Mouse (Mus musculus) embryonic facial prominence, embryonic 11.5 days (tissue): ENCODE measurements around the gene Mindy1. TPM values are rescaled to one million over a fixed set of nuclear protein-coding genes. Genes with fewer than 3 reads are reported as not detected.

Experiments
- ATAC-seq: fragments of 200-750 bp; cut with Nextera tagmentation; replicated peaks from 2 replicates; pipeline ENCODE4 v1.8.0; 2017; ENCODE audit warnings: low read depth; ENCODE audit not compliant: insufficient number of reproducible peaks, low FRiP score, low TSS enrichment
- DNase-seq: peaks from one replicate; pipeline ENCODE4 v3.0.0-alpha.2; 2015; ENCODE audit warnings: low spot score
- H3K27ac ChIP-seq: fragments of 300-500 bp; sonication (generic); replicated peaks from 2 replicates; pipeline ENCODE4 v1.5.1; 2014; ENCODE audit warnings: mild to moderate bottlenecking, low read depth, low read length, control low read depth
- H3K27me3 ChIP-seq: fragments of 300-500 bp; sonication (generic); 2 replicates; pipeline ENCODE4 v1.6.1; 2014; ENCODE audit warnings: mild to moderate bottlenecking, low read length, moderate library complexity, mixed read lengths; ENCODE audit not compliant: control insufficient read depth, insufficient read depth
- H3K36me3 ChIP-seq: fragments of 300-500 bp; sonication (generic); replicated peaks from 2 replicates; pipeline ENCODE4 v1.6.1; 2014; ENCODE audit warnings: low read depth, mild to moderate bottlenecking, low read length, moderate library complexity, mixed read lengths; ENCODE audit not compliant: control insufficient read depth, insufficient read depth
- H3K4me1 ChIP-seq: fragments of 300-500 bp; sonication (generic); 2 replicates; pipeline ENCODE4 v1.6.1; 2014; ENCODE audit warnings: low read length, mixed read lengths; ENCODE audit not compliant: control insufficient read depth, insufficient read depth
- H3K4me2 ChIP-seq: fragments of 300-500 bp; sonication (generic); 2 replicates; pipeline ENCODE4 v1.6.1; 2014; ENCODE audit warnings: low read depth, mild to moderate bottlenecking, control low read depth, low read length, moderate library complexity
- H3K4me3 ChIP-seq: fragments of 300-500 bp; sonication (generic); 2 replicates; pipeline ENCODE4 v1.5.1; 2014; ENCODE audit warnings: low read depth, low read length, control low read depth
- H3K9ac ChIP-seq: fragments of 300-500 bp; sonication (generic); replicated peaks from 2 replicates; pipeline ENCODE4 v1.6.1; 2014; ENCODE audit warnings: mild to moderate bottlenecking, control low read depth, low read length
- H3K9me3 ChIP-seq: fragments of 300-500 bp; sonication (generic); replicated peaks from 2 replicates; pipeline ENCODE4 v1.6.1; 2016; ENCODE audit warnings: mild to moderate bottlenecking, low read length, inconsistent platforms, mixed read lengths; ENCODE audit not compliant: control insufficient read depth
- WGBS: fragments of 180-500 bp; shearing (Covaris S2); extraction: QIAGEN DNeasy Blood & Tissue Kit; methylation state at CpG from one replicate; pipeline ENCODE4 v1.1.7; 2014; 5-methylcytosine and 5-hydroxymethylcytosine counted together
- polyA plus RNA-seq: library from polyadenylated mRNA; unstranded; fragments of >200 nt; fragmentation: Nextera tagmentation; extraction: Ambion mirVana; gene quantifications from 2 replicates; pipeline ENCODE4 v1.2.1, GENCODE M21; 2014

The Mindy1 gene
- polyA plus RNA-seq, 1 experiment from 2014 or later: 45.7 TPM

DNA sequence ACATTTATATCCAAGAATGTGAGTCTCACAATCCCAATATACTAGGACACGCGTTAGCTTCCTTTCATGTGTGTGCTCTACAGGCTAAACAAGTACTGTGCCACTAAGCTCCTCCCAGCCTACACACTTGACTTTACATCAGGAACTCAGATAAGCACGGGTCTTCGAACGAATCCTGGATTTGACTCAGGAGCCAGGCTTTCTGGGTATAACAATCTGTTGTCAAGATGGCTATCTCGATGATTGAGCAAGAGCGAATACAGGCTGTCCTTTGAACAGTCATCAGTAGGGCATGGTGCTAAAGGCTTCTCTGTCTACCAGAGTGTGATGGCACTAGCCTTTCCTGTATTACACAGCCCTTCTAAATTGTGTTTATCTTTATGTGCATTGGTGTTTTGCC lies 16.9 kb downstream of the Mindy1 start:
- 92% methylated on average over 7 of the region's 7 CpGs for WGBS
- Histone ChIP-seq H3K4me3 (no peak overlapping the region), H3K4me2 (no peak overlapping the region), H3K27ac (no peak overlapping the region), H3K9me3 (no peaks in the 10 kb centered on the region), H3K27me3 (no peaks in the 10 kb centered on the region), H3K4me1 (no peaks in the 10 kb centered on the region), H3K9ac (no peak overlapping the region), H3K36me3 (no peaks in the 10 kb centered on the region; the same call in 1 of the 2 replicates)
- no peak for DNase-seq
- no peak for ATAC-seq

DNA sequence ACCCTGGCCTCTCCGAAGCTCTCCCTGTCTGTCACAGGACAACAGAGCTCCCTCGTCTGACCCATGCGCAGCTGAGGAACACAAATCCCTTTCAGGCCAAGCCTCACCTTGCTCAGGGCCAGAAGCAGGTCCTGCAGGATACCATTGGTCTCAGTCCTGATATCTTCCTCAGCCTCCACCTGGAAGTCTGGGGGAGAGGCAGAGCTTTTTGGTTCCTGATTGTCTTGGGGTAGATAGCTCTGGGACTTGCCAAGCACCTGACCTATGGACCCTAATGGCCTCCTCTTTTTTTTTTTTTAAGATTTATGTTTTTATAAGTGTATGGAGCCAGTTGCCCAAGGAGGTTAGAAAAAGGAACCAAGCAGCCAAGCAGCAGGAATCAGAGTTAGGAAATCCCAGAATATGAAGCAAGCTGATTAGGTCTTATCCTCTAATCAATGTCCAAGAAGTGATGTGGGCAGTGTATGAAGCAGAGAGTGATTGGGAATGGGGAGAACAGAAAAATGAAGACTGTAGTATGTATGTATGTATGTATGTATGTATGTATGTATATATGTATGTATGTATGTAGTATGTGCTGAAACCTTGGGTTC lies 20.2 kb downstream of the Mindy1 start:
- DNase-seq (no peak), ATAC-seq (no peak)

DNA sequence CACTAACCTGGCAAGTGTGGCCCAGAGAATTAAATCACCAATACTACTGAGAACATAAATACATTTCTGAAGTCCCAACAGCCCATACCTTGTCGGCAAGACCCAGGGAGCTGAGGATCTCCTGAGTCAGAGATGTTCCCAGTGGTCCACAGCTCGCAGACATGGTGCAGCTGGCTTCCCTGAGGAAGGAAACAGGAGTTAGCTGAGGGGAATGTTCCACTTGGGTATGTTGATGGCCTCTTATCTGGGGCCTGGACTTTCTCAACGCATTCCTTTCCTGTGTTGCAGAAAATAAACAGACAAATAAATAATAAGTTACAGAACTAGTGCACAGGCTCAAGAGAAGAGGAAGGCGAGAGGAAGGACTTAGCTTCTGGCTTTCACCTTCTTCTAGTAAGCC lies 25.1 kb downstream of the Mindy1 start:
- WGBS: 87% methylated on average over 4 of the region's 4 CpGs

More for the DNA sequence above, 20.2 kb downstream of the Mindy1 start:
- no peaks in the 10 kb centered on the region for H3K4me1 ChIP-seq
- H3K9ac ChIP-seq: no peak overlapping the region
- H3K27me3 ChIP-seq: no peaks in the 10 kb centered on the region
- no peaks in the 10 kb centered on the region for H3K36me3 ChIP-seq
- H3K4me3 ChIP-seq: no peak overlapping the region
- H3K9me3 ChIP-seq: no peaks in the 10 kb centered on the region
- H3K27ac ChIP-seq: no peak overlapping the region
- WGBS: 82% methylated on average over 3 of the region's 3 CpGs
- no peak overlapping the region for H3K4me2 ChIP-seq

DNA sequence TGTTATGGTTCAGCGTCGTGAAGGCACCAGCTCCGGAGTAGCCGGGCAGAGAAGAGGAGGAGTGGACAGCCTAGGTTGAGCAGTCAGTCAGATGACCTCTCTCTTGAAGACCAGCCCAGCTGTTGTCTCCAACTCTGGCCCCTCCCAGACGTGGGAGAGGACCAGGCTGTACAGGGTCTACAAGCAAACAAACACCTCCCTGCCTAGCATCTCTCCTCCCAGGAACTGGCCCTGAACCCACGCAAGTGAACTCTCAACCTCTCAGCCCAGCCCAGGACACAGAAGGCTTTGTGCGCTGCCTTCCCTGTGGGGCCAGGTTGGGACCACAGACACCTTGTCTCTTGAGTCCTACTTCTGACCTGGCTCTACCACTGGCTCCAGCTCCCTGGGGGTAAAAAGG lies 26.0 kb downstream of the Mindy1 start, which contains the start of gene Anxa9:
TSS of gene Anxa9 (minus strand) at position 77 of the 400 bp plus-strand sequence.
- WGBS: 56% methylated on average over 7 of the region's 7 CpGs
- Histone ChIP-seq H3K4me2 (no peak within 1 kb of the TSS), H3K9ac (no peak within 1 kb of the TSS), H3K27ac (no peak within 1 kb of the TSS), H3K4me3 (no peak within 1 kb of the TSS), H3K36me3 (no peaks in the 10 kb centered on the region), H3K27me3 (no peaks in the 10 kb centered on the region), H3K4me1 (no peaks in the 10 kb centered on the region), H3K9me3 (no peaks in the 10 kb centered on the region)
- DNase-seq (no peak), ATAC-seq (no peak)

More for the DNA sequence above, 25.1 kb downstream of the Mindy1 start:
- Histone ChIP-seq H3K9me3 (no peaks in the 10 kb centered on the region), H3K4me2 (no peak overlapping the region), H3K27me3 (no peaks in the 10 kb centered on the region), H3K27ac (no peak overlapping the region), H3K9ac (no peak overlapping the region), H3K36me3 (no peaks in the 10 kb centered on the region), H3K4me1 (no peaks in the 10 kb centered on the region), H3K4me3 (no peak overlapping the region)
- ATAC-seq (no peak), DNase-seq (no peak)

DNA sequence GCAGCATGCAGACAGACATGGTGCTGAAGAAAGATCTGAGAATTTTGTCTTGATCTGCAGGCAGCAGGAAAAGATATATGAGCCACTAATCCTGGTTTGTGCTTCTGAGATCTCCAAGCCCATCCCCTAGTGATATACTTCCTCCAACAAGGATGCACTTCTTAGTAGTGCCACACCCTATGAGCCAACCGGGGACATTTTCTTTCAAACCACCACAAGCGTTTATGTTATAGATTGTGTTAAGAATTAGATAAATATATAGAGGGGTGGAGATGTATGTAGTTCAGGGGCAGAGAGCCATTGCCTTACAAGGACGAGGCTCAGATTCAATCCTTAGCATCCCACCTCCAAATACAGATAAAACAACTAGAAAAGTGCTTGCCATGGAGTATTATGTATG lies 29.4 kb downstream of the Mindy1 start:
- Histone ChIP-seq H3K27me3 (no peaks in the 10 kb centered on the region), H3K4me2 (no peak overlapping the region), H3K27ac (no peak overlapping the region), H3K9me3 (no peaks in the 10 kb centered on the region), H3K4me1 (no peaks in the 10 kb centered on the region), H3K4me3 (no peak overlapping the region), H3K36me3 (no peaks in the 10 kb centered on the region), H3K9ac (no peak overlapping the region)
- no peak for DNase-seq
- ATAC-seq: no peak
- 67% methylated on average over 3 of the region's 3 CpGs for WGBS

DNA sequence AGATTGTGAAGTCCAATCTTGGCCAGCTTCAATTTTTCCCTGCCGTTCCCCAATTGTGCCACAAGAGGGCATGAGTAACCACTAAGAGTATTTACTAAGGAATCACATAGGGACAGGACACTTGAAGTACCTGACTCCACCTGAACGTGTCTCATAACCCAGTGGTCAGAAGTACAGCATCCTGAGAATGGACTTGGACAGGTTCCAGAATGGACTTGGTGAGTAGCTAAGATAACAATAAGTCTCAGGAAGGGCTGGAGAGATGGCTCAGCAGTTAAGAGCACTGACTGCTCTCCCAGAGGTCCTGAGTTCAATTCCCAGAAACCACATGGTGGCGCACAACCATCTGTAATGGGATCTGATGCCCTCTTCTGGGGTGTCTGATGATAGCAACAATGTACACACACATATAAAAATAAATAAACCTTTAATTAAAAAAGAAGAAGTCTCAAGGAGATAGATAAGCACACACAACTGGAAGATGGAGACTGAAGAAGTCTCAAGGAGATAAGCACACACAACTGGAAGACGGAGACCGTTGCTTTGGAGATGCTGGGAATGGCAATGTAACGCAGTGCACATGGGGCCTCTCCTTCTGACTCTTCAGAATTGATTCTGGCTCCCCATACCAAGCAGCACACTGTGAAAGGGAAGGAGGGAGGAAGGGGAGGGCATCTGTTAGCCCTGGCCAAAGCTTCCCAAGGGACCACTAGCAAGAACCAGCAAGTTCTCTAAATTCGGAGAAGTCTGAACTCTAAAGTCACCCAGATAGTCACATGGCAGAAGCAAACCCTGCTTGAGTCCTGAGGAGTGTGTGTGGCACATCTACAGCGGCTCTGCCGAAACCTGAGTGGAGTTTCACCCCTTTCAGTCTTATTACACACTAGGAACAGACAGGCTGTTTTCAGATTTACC lies 30.1 kb downstream of the Mindy1 start:
- Histone ChIP-seq H3K4me2 (no peak overlapping the region), H3K27me3 (no peaks in the 10 kb centered on the region), H3K4me1 (no peaks in the 10 kb centered on the region), H3K27ac (no peak overlapping the region), H3K4me3 (no peak overlapping the region), H3K9ac (no peak overlapping the region), H3K9me3 (no peaks in the 10 kb centered on the region), H3K36me3 (no peaks in the 10 kb centered on the region)
- 63% methylated on average over 9 of the region's 9 CpGs for WGBS
- DNase-seq: peak; percentile 84
- no peak for ATAC-seq

DNA sequence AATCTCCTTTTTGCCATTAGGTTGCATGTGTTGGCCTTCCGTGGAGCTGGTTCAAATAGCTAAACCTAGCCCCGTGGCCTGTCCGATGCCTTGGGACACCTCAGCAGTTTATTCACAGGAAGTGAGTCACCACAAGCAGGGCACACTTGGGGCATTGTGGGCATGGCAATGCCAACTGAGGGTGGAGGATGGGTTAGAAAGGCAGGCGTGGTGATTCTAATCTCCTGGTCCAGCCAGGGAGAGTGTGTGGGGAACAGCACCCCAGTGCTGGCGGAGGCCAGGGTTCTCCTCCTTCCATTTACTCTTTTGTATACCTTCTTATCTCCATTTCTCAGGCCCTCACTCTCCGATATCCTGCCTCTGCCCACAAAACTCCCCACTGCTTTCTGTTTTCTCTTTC lies 31.5 kb downstream of the Mindy1 start:
- Histone ChIP-seq H3K4me2 (no peak overlapping the region), H3K9me3 (no peaks in the 10 kb centered on the region), H3K9ac (no peak overlapping the region), H3K4me1 (no peaks in the 10 kb centered on the region; the same call in 1 of the 2 replicates), H3K4me3 (no peak overlapping the region), H3K27ac (no peak overlapping the region), H3K27me3 (no peaks in the 10 kb centered on the region), H3K36me3 (no peaks in the 10 kb centered on the region)
- DNase-seq (no peak), ATAC-seq (no peak)
- WGBS: 80% methylated on average over 6 of the region's 6 CpGs

DNA sequence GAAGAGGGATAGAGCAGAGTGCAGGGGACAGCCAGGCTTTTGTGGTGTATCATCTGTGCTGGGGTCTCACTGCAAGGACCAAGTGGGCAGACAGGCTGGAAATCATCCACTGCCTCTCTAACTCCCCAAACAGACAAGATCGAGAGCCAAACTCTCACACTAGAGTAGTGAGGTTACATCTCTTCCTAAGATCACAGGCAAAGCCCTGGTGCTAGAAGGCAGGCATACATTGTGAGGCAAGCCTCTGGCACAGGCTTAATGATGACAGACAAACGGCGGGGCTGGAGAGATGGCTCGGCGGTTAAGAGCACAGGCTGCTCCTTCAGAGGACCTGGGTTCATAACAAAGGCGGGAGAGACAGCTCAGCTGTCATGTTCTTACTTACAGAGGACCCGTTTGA lies 32.3 kb downstream of the Mindy1 start:
- H3K4me3 ChIP-seq: no peak overlapping the region
- no peaks in the 10 kb centered on the region for H3K9me3 ChIP-seq
- H3K27ac ChIP-seq: no peak overlapping the region
- ATAC-seq (no peak), DNase-seq (no peak)
- no peak overlapping the region for H3K9ac ChIP-seq
- WGBS: 43% methylated on average over 7 of the region's 7 CpGs
- H3K36me3 ChIP-seq: no peaks in the 10 kb centered on the region
- no peak overlapping the region for H3K4me2 ChIP-seq
- H3K4me1 ChIP-seq: no peaks in the 10 kb centered on the region; the same call in 1 of the 2 replicates
- no peaks in the 10 kb centered on the region for H3K27me3 ChIP-seq
